Mouse (Mus musculus) E14TG2a.4 (cell line): ENCODE measurements around the gene Gm28372.

Source experiments
- CTCF ChIP-seq: conservative IDR thresholded peaks from 2 replicates; pipeline ENCODE4 v1.5.1; 2014; ENCODE audit warnings: low read length
- NANOG ChIP-seq: IDR thresholded peaks from 2 replicates; pipeline ENCODE4 v1.6.1; 2014; ENCODE audit warnings: borderline replicate concordance, low read length, mixed read lengths
- POU5F1 ChIP-seq: IDR thresholded peaks from 2 replicates; pipeline ENCODE4 v1.6.1; 2014; ENCODE audit warnings: low read length, borderline replicate concordance

- no peak for TF ChIP-seq CTCF
- no peak for TF ChIP-seq POU5F1
- no peak for TF ChIP-seq NANOG
Observed at GRCm38 (mm10) chr2:130421781-130422620, 17.0 kb downstream of the Gm28372 start.
